Mouse (Mus musculus): Measurements from ENCODE around the gene Rnf7.

Rnf7 gene

GRCm38 (mm10) chr9:96470266-96470974 is 8.1 kb downstream of the Rnf7 start:
- DNase-seq (ENCODE audit: low read depth, low spot score) = no peak

GRCm38 (mm10) chr9:96469556-96470265 is 8.8 kb downstream of the Rnf7 start:
- no peak for DNase-seq (ENCODE audit: low read depth, low spot score)

GRCm38 (mm10) chr9:96463708-96464107 is 14.8 kb downstream of the Rnf7 start:
- no peak for DNase-seq (ENCODE audit: low read depth, low spot score)

GRCm38 (mm10) chr9:96461607-96462006 is 16.9 kb downstream of the Rnf7 start:
- no peak for DNase-seq (ENCODE audit: low read depth, low spot score)

- DNase-seq (ENCODE audit: low read depth, low spot score) = no peak
Observed at GRCm38 (mm10) chr9:96460117-96460865, 18.2 kb downstream of the Rnf7 start.

GRCm38 (mm10) chr9:96455618-96456017 is 22.9 kb downstream of the Rnf7 start:
- DNase-seq (ENCODE audit: low read depth, low spot score) = no peak

- no peak for DNase-seq (ENCODE audit: low read depth, low spot score)
Observed at GRCm38 (mm10) chr9:96452956-96453355, 25.5 kb downstream of the Rnf7 start.

- no peak for DNase-seq (ENCODE audit: low read depth, low spot score)
Observed at GRCm38 (mm10) chr9:96450900-96451720, 27.4 kb downstream of the Rnf7 start.

GRCm38 (mm10) chr9:96449514-96449913 is 29.0 kb downstream of the Rnf7 start:
- DNase-seq (ENCODE audit: low read depth, low spot score) = no peak

GRCm38 (mm10) chr9:96445351-96445750 is 33.1 kb downstream of the Rnf7 start:
- DNase-seq (ENCODE audit: low read depth, low spot score) = no peak

GRCm38 (mm10) chr9:96442081-96442480 is 36.4 kb downstream of the Rnf7 start:
- DNase-seq (ENCODE audit: low read depth, low spot score) = no peak

GRCm38 (mm10) chr9:96438334-96438871 is 40.1 kb downstream of the Rnf7 start:
- no peak for DNase-seq (ENCODE audit: low read depth, low spot score)

- DNase-seq (ENCODE audit: low read depth, low spot score) = no peak
Observed at GRCm38 (mm10) chr9:96437805-96438333, 40.6 kb downstream of the Rnf7 start.

GRCm38 (mm10) chr9:96436901-96437804 is 41.3 kb downstream of the Rnf7 start:
- no peak for DNase-seq (ENCODE audit: low read depth, low spot score)

- DNase-seq (ENCODE audit: low read depth, low spot score) = no peak
Observed at GRCm38 (mm10) chr9:96432575-96432974, 45.9 kb downstream of the Rnf7 start.

- DNase-seq (ENCODE audit: low read depth, low spot score) = no peak
Observed at GRCm38 (mm10) chr9:96431081-96431480, 47.4 kb downstream of the Rnf7 start.

GRCm38 (mm10) chr9:96428336-96429046 is 50.0 kb downstream of the Rnf7 start:
- DNase-seq (ENCODE audit: low read depth, low spot score) = no peak

- no peak for DNase-seq (ENCODE audit: low read depth, low spot score)
Observed at GRCm38 (mm10) chr9:96424027-96424426, 54.4 kb downstream of the Rnf7 start.

Measured in c-Kit-negative CD71-positive TER-119-positive erythroid progenitor cells, embryonic 14.5 days (primary cell).